Mouse (Mus musculus) liver, postnatal 0 days (tissue): ENCODE data around the gene Psg20.

Experiments
- CTCF ChIP-seq: sonication (generic); IDR thresholded peaks from 2 replicates; pipeline ENCODE4 v1.5.1; 2016; ENCODE audit warnings: antibody characterized with exemption, low read depth
- EP300 ChIP-seq: IDR thresholded peaks from 2 replicates; pipeline ENCODE4 v1.6.1; 2016; ENCODE audit warnings: antibody characterized with exemption, low read depth, mild to moderate bottlenecking

- no peak for TF ChIP-seq CTCF
- no peak for TF ChIP-seq EP300
Measured at GRCm38 (mm10) chr7:18710846-18711245, 24.9 kb upstream of the Psg20 start.
